Mouse (Mus musculus) spleen, adult 2 months (tissue): ENCODE measurements around the gene Slc35f5.

Experiments used
- CTCF ChIP-seq: fragments of 200-500 bp; IDR thresholded peaks from 2 replicates; pipeline ENCODE4 v1.5.1; 2011; ENCODE audit warnings: mild to moderate bottlenecking, inconsistent platforms; ENCODE audit not compliant: insufficient read depth, insufficient read length, insufficient replicate concordance; ENCODE audit errors: extremely low read depth
- POLR2A ChIP-seq: fragments of 200-500 bp; IDR thresholded peaks from 2 replicates; pipeline ENCODE4 v1.6.1; 2011; ENCODE audit warnings: low read depth, low read length, inconsistent platforms

- TF ChIP-seq CTCF, result no peak
- no peak for TF ChIP-seq POLR2A
Measured at GRCm38 (mm10) chr1:125525965-125526665, 34.3 kb upstream of the Slc35f5 start.
